Mouse (Mus musculus) hindbrain, embryonic 11.5 days (tissue): Measurements from ENCODE around the gene Tppp3. TPM values are rescaled to one million over a fixed set of nuclear protein-coding genes. Genes with fewer than 3 reads are reported as not detected.

ENCODE experiments used
- ATAC-seq: fragments of 200-750 bp; cut with Nextera tagmentation; 2 replicates; pipeline ENCODE4 v1.8.0; 2017; ENCODE audit warnings: mild to moderate bottlenecking, moderate TSS enrichment, moderate library complexity; ENCODE audit not compliant: low FRiP score
- DNase-seq: peaks from one replicate; pipeline ENCODE4 v3.0.0-alpha.2; 2015; ENCODE audit warnings: low spot score
- H3K27ac ChIP-seq: fragments of 300-500 bp; sonication (generic); 2 replicates; pipeline ENCODE4 v1.5.1; 2014; ENCODE audit warnings: mild to moderate bottlenecking, low read depth, low read length
- H3K27me3 ChIP-seq: fragments of 300-500 bp; sonication (generic); 2 replicates; pipeline ENCODE4 v1.6.1; 2014; ENCODE audit warnings: mild to moderate bottlenecking, low read length, moderate library complexity, mixed read lengths; ENCODE audit not compliant: control insufficient read depth, insufficient read depth
- H3K36me3 ChIP-seq: fragments of 300-500 bp; sonication (generic); 2 replicates; pipeline ENCODE4 v1.6.1; 2014; ENCODE audit warnings: mild to moderate bottlenecking, low read length, moderate library complexity, mixed read lengths; ENCODE audit not compliant: control insufficient read depth, insufficient read depth
- H3K4me1 ChIP-seq: fragments of 300-500 bp; sonication (generic); replicated peaks from 2 replicates; pipeline ENCODE4 v1.6.1; 2014; ENCODE audit warnings: low read length, mixed read lengths; ENCODE audit not compliant: control insufficient read depth, insufficient read depth
- H3K4me2 ChIP-seq: fragments of 300-500 bp; sonication (generic); replicated peaks from 2 replicates; pipeline ENCODE4 v1.6.1; 2014; ENCODE audit warnings: mild to moderate bottlenecking, low read depth, low read length
- H3K4me3 ChIP-seq: fragments of 300-500 bp; sonication (generic); 2 replicates; pipeline ENCODE4 v1.5.1; 2014; ENCODE audit warnings: low read depth, low read length
- H3K9ac ChIP-seq: fragments of 300-500 bp; sonication (generic); 2 replicates; pipeline ENCODE4 v1.6.1; 2014; ENCODE audit warnings: low read depth, low read length
- H3K9me3 ChIP-seq: fragments of 300-500 bp; sonication (generic); 2 replicates; pipeline ENCODE4 v1.6.1; 2016; ENCODE audit warnings: low read length; ENCODE audit not compliant: control insufficient read depth
- WGBS: fragments of 180-500 bp; shearing (Covaris S2); extraction: QIAGEN DNeasy Blood & Tissue Kit; methylation state at CpG from one replicate; pipeline ENCODE4 v1.1.7; 2014; 5-methylcytosine and 5-hydroxymethylcytosine counted together
- polyA plus RNA-seq: library from polyadenylated mRNA; unstranded; fragments of >200 nt; fragmentation: Nextera tagmentation; extraction: Ambion mirVana; gene quantifications from 2 replicates; pipeline ENCODE4 v1.2.1, GENCODE M21; 2014

The Tppp3 gene
- polyA plus RNA-seq, 1 experiment from 2014 or later: 218 TPM

- H3K9ac ChIP-seq: no peak overlapping the region
- 47% methylated on average over 1 of the region's 1 CpGs for WGBS
- no peak overlapping the region for H3K4me3 ChIP-seq
- DNase-seq: no peak
- H3K9me3 ChIP-seq: no peaks in the 10 kb centered on the region
- no peaks in the 10 kb centered on the region for H3K4me1 ChIP-seq
- no peak overlapping the region for H3K4me2 ChIP-seq
- peak; percentile 65 for ATAC-seq
- no peak overlapping the region for H3K27ac ChIP-seq
- H3K27me3 ChIP-seq: no peaks in the 10 kb centered on the region
- no peaks in the 10 kb centered on the region for H3K36me3 ChIP-seq
These were observed 20.3 kb downstream of the Tppp3 start for GRCm38 (mm10) chr8:105450977-105451376.

- 89% methylated on average over 5 of the region's 5 CpGs for WGBS
- ATAC-seq: no peak
- no peaks in the 10 kb centered on the region for H3K27me3 ChIP-seq
- H3K4me2 ChIP-seq: no peak overlapping the region
- H3K9me3 ChIP-seq: no peaks in the 10 kb centered on the region
- H3K4me3 ChIP-seq: no peak overlapping the region
- DNase-seq: no peak
- H3K27ac ChIP-seq: no peak overlapping the region
- H3K4me1 ChIP-seq: 0 out of 2 replicates have a peak, but pooled peaks cover 3% of the 10 kb centered on the region
- H3K9ac ChIP-seq: no peak overlapping the region
- no peaks in the 10 kb centered on the region for H3K36me3 ChIP-seq
These were observed 22.7 kb downstream of the Tppp3 start for GRCm38 (mm10) chr8:105448596-105448995.

DNA sequence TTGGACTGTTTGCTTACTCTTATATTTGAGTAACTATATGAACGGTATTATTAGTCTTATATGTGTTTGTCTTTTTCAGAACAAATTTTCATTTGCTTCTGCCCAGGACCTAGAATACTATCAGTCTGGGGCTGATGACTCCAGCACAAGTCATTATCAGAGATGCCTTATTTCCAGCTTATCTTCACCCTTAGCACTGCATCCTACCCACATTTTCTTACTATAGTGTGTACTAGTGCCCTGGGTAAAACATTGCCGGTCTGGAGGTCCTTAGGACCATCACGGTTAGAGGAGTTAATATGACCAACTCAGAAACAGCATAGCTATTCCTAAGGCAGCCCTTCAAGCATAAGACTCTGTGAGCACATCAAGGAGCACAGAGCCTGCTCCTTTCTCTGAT is 23.1 kb downstream of the Tppp3 start:
- DNase-seq: no peak
- WGBS: 93% methylated on average over 3 of the region's 3 CpGs
- no peak overlapping the region for H3K4me3 ChIP-seq
- no peaks in the 10 kb centered on the region for H3K9me3 ChIP-seq
- H3K27me3 ChIP-seq: no peaks in the 10 kb centered on the region
- H3K4me2 ChIP-seq: no peak overlapping the region
- no peaks in the 10 kb centered on the region for H3K36me3 ChIP-seq
- 0 out of 2 replicates have a peak, but pooled peaks cover 3% of the 10 kb centered on the region for H3K4me1 ChIP-seq
- no peak for ATAC-seq
- no peak overlapping the region for H3K9ac ChIP-seq
- no peak overlapping the region for H3K27ac ChIP-seq

- H3K36me3 ChIP-seq: no peaks in the 10 kb centered on the region
- H3K27me3 ChIP-seq: no peaks in the 10 kb centered on the region
- ATAC-seq: peak; percentile 71; the same call in 1 of the 2 replicates
- WGBS: 7% methylated on average over 4 of the region's 4 CpGs
- no peak overlapping the region for H3K4me3 ChIP-seq
- no peak overlapping the region for H3K4me2 ChIP-seq
- no peak overlapping the region for H3K9ac ChIP-seq
- H3K27ac ChIP-seq: peak overlapping the region; percentile 79
- H3K9me3 ChIP-seq: no peaks in the 10 kb centered on the region
- H3K4me1 ChIP-seq: 0 out of 2 replicates have a peak, but pooled peaks cover 3% of the 10 kb centered on the region
- DNase-seq: peak; percentile 80
These were observed 25.2 kb downstream of the Tppp3 start for GRCm38 (mm10) chr8:105446127-105446552.

DNA sequence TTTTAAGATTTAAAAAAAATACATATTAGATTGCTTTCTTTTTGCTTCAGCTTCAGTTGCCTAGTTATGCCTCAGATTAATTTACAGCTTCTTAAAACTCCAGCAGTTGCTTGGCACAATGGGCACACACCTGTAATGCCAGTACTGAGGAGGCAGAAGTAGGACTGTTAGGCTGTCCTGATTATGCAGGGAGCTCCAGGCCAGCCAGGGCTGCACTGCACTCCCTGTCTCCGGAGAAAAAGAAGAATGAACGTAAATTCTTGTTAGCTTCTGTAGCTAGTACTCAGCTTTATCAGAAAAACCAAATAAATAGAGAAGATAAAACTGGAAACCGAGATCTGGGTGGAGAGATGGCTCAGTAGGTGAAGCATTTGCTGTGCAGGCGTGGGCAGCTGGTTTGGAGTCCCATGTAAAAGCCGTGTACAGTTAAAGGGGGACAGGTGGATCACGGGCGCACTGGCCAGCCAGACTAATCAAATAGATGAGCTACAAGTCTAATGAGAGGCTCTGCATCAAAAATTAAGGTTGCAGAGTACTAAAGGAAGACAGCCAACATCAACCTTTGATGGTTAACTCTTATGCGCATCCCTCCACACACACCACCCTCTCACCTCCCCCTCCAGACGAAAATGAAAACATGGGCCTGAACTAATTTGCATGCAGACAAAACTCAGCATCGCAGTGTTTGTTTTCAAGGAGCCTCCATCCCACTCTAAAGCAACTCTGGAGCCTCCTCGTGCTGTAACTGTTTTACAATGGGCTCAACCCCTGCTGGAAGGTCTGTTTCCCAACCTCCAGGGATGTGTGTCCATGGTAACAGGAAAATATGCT is 25.8 kb downstream of the Tppp3 start:
- H3K27ac ChIP-seq: peak overlapping the region; percentile 79
- DNase-seq: peak; percentile 81
- H3K9ac ChIP-seq: peak overlapping the region; percentile 4; the same call in 1 of the 2 replicates
- peak; percentile 93 for ATAC-seq
- H3K36me3 ChIP-seq: no peaks in the 10 kb centered on the region
- H3K4me3 ChIP-seq: no peak overlapping the region
- H3K27me3 ChIP-seq: no peaks in the 10 kb centered on the region
- 21% methylated on average over 11 of the region's 11 CpGs for WGBS
- H3K4me2 ChIP-seq: peak overlapping the region; percentile 21; the same call in 1 of the 2 replicates
- H3K4me1 ChIP-seq: 0 out of 2 replicates have a peak, but pooled peaks cover 3% of the 10 kb centered on the region
- H3K9me3 ChIP-seq: no peaks in the 10 kb centered on the region

- 0 out of 2 replicates have a peak, but pooled peaks cover 3% of the 10 kb centered on the region for H3K4me1 ChIP-seq
- H3K4me2 ChIP-seq: no peak overlapping the region
- no peaks in the 10 kb centered on the region for H3K27me3 ChIP-seq
- H3K9ac ChIP-seq: no peak overlapping the region
- WGBS: 89% methylated on average over 5 of the region's 5 CpGs
- H3K27ac ChIP-seq: no peak overlapping the region
- H3K36me3 ChIP-seq: no peaks in the 10 kb centered on the region
- no peak for DNase-seq
- no peak for ATAC-seq
- H3K9me3 ChIP-seq: no peaks in the 10 kb centered on the region
- no peak overlapping the region for H3K4me3 ChIP-seq
These were observed 28.7 kb downstream of the Tppp3 start for GRCm38 (mm10) chr8:105442661-105443060.

- DNase-seq: peak; percentile 87
- 0 out of 2 replicates have a peak, but pooled peaks cover 3% of the 10 kb centered on the region for H3K4me1 ChIP-seq
- H3K9me3 ChIP-seq: no peaks in the 10 kb centered on the region
- no peak overlapping the region for H3K4me3 ChIP-seq
- H3K36me3 ChIP-seq: no peaks in the 10 kb centered on the region
- ATAC-seq: no peak; the same call in 1 of the 2 replicates
- no peaks in the 10 kb centered on the region for H3K27me3 ChIP-seq
- 9% methylated on average over 6 of the region's 6 CpGs for WGBS
- no peak overlapping the region for H3K9ac ChIP-seq
- no peak overlapping the region for H3K4me2 ChIP-seq
- no peak overlapping the region for H3K27ac ChIP-seq
These were observed 29.9 kb downstream of the Tppp3 start for GRCm38 (mm10) chr8:105441433-105441832.

- H3K9ac ChIP-seq: no peak overlapping the region
- H3K9me3 ChIP-seq: no peaks in the 10 kb centered on the region
- ATAC-seq (peak; percentile 53), DNase-seq (peak; percentile 69)
- no peaks in the 10 kb centered on the region for H3K27me3 ChIP-seq
- no peak overlapping the region for H3K27ac ChIP-seq
- 38% methylated on average over 5 of the region's 5 CpGs for WGBS
- no peak overlapping the region for H3K4me3 ChIP-seq
- H3K36me3 ChIP-seq: no peaks in the 10 kb centered on the region
- H3K4me1 ChIP-seq: no peaks in the 10 kb centered on the region
- H3K4me2 ChIP-seq: no peak overlapping the region
These were observed 32.5 kb downstream of the Tppp3 start for GRCm38 (mm10) chr8:105438865-105439264.
